Mouse (Mus musculus) T-cell, adult 2 months (primary cell): ENCODE measurements around the gene Aprt.

Experiments used
- DNase-seq: peaks from one replicate; pipeline ENCODE4 v3.0.0; 2022; ENCODE audit warnings: low spot score

The Aprt gene

DNA sequence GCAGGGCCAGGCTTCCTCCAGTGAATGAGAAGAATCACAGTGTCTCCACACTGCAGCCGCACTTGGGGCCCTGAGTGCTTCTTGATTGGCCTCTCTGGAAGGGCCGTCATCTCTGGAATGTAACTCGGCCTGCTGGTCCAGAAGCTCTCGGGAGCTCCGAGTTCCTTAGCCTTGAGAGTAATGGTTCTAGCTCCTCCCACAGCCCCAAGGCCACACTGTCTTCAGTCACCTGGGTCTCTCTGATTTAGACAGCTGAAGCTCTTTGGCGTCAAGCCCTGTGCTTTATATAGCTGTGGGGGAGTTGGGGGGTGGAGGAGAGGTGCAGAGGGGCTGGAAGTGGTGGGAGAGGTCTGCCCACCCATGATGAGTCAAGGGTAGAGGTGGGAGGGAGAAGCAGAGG lies 39.7 kb downstream of the Aprt start:
- DNase-seq = no peak

DNA sequence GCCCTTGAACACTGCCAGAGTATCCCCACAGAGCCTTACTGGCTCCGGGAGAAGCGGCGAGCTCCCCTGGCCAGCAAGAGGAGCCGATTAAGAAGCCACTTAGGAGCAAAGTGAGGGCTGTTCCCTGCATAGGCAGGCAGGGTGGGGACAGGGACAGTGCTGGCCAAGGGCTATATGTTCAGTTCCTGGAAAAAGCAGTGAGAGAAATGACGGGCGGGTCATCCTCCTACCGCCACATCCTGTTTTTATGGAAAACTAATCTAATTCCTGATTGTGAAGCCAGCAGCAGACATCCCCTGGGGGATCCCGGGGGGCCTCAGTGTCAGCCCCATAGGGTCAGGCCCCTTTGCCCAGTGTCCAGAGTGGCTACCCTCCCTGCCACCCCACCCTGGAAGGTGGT lies 45.4 kb downstream of the Aprt start:
- no peak for DNase-seq

DNA sequence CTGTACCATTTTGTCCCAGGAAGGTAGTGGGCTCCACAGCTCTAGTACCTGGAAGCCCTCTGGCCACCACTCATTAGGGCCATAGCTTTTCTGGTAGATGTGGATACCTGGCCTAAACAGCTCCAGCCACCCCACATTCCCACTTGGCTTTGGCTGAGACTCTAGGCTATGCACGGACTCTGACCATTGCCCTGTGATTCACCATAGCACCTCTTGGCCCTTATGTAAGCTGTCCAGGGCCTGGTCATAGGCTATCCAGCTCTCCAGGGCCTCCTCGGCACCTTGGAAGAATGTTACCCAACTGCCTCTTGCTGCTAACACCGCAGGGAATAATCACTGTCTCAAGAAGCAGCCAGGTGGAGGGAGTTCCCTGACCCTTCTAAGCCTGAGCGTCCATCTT lies 47.5 kb downstream of the Aprt start:
- DNase-seq = no peak

DNA sequence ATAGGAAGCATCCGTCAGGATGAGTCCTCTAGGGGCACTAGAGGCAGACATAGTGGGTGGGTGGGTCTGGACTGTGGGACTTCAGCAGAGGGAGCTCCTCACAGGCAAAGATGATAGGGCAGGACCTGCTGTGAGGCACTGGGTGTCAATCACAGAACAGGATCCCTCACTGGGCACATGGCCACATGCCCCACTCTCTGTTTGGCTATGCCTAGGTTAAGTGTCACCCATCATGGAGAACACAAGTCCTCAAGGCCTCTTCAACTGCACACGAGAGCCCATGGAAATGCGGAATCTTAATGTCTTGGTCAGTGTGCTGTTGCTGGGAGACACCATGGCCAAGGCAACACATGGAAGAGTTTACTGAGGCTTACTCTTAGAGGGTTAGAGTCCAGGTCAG lies 48.8 kb downstream of the Aprt start:
- no peak for DNase-seq

DNA sequence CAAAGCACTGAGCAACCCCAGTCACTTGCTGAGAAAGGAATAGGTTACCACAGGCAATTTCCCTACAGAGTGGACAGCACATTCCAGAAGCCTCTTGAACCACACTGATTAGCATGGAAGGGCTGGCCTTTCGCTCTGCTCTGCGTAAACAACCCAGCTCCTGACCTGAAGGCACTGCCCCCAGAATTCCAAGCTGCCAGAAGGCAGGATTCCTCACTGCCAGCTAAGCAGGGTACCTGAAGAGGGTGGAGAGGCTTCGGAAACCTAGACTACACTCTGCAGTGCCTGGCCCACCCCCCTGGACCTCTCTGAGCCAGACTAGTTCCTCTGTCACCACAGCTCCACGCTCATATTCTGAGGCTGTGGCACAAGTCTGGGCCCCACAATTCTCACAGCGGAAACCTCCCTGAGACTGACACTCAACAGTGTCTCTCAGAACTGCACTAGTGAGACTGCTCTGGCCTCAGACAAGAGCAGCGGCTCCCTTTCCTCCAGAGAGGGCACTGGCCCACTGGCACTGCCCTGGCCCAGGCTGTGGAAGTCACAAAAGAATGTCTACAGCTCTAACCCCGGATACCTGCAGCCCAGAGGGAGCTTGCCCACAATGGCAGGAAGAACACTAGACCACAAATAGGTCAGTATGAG lies 50.1 kb downstream of the Aprt start:
- DNase-seq = no peak

DNA sequence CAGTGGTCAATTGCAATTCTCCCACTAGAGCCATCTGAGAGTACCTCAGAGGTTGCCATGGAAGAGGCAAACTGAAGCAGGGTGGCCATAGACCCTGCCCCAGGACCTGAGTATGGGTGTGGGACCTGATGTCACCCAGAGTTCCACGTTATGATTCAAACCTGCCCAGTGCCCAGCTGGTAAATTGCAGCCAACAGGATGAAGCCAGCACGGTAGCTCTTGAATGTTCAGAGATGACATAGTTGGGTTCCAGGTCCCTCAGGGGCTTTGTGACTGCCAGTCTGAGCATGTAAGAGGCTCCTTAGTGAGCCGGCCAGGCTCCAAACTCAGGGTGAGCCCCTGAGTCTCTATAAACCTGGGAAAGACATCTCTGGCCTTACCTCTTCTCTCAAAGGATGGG lies 50.6 kb downstream of the Aprt start:
- DNase-seq = no peak

DNA sequence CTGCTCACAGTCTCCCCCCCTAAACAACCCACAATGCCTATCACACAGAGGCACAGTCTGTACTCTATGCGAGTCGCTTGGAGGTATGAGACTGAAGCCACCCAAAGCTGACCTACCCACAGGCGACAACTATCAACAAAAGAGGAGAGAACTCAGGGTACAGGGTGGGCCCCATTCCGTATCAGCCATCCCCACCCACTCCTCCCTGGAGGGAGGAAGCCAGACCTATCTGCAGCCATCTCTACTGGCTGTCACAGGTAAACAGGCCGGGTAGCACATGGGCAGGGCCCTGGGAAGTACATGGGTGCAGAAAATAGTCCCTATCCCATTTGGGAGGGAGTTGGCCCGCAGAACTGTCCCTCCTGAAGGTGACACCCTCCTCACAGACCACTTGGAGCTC lies 51.7 kb downstream of the Aprt start:
- no peak for DNase-seq
